Mouse (Mus musculus) heart, postnatal 4 days (tissue): ENCODE measurements around the gene Mrpl55. TPM values are rescaled to one million over a fixed set of nuclear protein-coding genes. Genes with fewer than 3 reads are reported as not detected.
A peak's percentile ranks its signal among the peaks of the same experiment; 100 is the strongest.
"Not testable (repeated sequence)": the region's sequence is repeated elsewhere in the genome, so short reads cannot be mapped to it uniquely, and the experiment has no call there.

Experiments
- DNase-seq: peaks from one replicate; pipeline ENCODE4 v3.0.0; 2021
- total RNA-seq, 2 experiments: library from RNA; stranded (reverse); gene quantifications; 2 replicates each; pipeline ENCODE4 v1.2.3; 2021

Mrpl55 gene
- total RNA-seq, 2 experiments from 2014 or later: 74.1 to 75.1 TPM

DNA sequence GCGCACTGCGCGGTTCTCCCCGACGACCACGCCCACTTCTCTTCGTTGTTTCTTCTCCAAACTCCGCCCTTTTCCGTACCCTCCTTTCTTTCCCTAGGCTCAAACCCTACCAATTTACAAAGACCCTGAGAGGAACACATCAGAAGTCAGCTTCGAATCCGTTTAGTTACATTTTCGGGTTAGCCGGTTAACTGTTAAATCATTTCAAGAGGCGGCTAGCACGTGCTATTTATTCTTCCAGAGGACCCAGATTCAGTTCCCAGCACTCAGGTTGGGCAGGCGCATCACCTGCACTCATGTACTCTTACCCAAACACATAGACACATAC is 10.3 kb upstream of the Mrpl55 start, which contains the start of gene Guk1:
Guk1 (minus strand) TSS at position 154 of the 328 bp plus-strand sequence.
- no peak for DNase-seq

DNA sequence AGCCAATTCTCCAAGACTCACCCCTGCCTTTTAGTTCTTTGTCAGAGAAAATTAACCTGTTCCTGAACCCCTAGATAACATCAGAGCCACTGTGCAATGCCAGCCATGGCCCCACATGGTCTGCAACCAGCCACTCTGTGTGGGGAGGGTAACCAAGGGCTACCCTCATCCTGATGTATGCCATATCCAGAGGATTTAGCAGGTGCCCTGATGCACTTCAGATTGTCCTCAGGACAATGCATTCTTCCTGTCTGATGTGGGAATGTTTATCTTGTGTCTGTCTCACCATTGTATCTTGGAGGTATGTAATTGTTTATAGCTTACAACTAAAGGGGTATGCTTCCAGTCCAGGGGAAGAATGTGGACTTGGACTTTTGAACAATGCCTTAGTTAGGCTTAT is 6.1 kb upstream of the Mrpl55 start:
- DNase-seq: no peak

DNA sequence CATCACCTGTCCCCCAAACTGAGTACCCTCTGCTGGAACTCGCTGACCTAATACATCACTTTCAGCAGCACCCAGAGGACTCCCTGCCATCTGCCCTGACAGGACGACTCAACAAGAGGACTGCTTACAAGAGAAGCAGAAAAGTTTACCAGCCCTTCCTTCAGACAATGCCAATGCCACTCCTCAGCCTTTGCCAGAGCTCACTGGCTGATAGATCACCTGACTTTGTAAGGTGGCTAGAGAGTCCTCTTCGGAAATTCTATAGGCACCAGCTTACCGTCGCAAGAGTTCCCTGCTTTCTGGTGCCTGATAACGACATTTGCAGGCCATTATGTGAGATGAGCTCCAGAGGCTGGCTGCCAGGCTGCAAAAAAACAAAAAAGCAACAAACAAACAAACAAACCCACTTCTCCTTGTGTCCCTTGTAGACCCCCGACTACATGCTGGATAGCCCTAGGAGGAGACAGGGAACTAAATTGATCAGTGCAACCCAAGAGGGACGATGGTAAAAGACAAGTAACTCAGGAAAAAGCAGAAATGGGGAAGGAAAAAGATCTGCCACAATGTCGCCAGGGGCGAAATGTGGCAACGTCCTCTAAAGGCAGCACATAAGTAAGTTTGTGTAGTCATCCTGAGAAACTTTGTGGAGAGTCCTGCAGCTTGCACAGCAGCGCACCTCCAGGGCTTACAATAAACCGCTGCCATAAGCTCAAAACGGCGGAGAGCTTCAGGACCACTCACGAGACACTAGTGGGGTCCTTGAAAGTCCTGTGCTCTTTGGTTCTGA is 877 bp upstream of the Mrpl55 start:
- DNase-seq: no peak

DNA sequence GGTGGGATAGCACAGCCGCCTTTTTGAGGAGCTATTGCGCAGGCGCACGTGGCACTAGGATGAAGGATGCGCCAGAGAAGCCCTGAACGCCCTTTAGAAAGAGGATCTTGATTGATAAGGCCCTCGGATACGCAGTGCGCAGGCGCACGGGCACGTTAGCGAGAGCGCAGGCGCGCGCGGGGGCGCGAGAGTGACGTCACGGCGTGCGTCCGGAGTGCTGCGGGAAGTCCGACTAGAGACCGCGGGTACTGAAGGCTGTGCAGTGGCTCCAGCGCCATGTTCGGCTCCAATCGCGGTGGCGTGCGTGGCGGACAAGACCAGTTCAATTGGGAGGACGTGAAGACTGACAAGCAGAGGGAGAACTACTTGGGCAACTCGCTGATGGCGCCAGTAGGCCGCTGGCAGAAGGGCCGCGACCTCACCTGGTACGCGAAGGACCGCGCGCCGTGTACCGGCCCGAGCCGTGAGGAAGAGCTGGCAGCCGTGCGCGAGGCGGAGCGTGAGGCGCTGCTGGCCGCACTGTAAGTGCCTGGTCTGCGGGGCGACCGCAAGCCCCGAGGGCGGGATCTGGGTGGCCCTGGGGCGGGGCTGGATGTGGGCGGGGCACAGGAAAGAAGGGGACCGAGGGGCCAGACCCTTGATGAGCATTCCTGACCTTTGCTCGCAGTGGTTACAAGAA is 6.0 kb downstream of the Mrpl55 start, which contains the start of gene 2310033P09Rik:
2310033P09Rik (plus strand) TSS at position 169 of the 679 bp plus-strand sequence.
- peak; percentile 94 for DNase-seq

DNA sequence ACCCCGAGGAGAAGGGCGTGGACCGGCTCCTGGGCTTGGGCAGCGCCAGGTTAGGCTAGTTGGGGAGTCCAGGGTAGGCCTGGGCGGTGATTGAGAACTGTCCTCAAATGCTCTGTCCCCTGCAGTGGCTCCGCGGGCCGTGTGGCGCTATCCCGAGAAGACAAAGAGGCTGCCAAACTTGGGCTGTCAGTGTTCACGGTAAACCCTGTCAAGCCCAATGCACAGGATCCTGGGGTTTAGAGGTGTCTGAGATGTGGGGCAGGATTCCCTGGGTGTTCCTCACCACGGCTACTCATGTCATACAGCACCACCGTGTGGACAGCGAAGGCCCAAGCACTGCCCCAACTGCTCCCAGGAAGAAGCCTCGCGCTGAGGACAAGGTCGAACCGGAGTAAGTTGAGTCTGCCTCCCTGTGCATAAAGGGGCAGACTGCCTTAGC is 6.7 kb downstream of the Mrpl55 start:
- peak; percentile 79 for DNase-seq

DNA sequence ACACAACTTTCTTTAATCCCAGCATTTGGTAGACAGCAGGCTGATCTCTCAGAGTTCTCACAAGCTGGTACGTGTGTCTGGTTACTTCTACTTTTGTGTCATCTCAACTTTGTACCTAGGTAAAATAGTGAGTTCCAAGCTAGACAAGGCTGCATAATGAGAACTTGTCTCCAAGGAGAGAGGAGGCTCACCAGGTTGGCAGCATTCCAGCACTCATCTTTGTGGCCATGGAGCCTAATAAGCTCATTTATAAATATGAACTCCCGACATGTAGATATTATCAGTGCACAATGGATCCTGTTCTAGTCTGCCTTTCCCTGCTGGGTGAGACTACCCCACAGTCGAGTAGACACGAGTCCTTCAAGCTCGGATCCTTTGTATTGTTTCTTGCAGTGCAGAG is 7.3 kb downstream of the Mrpl55 start:
- DNase-seq: no peak

DNA sequence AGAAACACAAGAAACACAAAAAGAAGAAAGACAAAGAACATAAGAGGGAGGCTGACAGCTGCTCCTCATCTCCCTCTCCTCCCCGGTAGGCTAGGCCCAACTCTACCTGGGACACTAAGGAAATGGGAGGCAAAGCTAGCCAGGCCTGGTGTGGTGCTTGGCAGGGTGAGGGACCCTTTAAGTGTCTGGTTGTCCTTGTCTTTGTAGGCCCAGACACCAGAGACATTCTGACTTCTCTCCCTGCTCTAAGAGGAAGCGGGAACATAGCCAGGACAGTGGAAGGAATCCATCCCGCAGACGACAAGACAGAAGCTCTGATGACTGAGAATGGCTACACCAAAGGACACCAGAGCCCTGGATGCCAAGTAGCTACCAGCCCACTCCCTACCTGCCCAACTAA is 7.7 kb downstream of the Mrpl55 start:
- no peak for DNase-seq

DNA sequence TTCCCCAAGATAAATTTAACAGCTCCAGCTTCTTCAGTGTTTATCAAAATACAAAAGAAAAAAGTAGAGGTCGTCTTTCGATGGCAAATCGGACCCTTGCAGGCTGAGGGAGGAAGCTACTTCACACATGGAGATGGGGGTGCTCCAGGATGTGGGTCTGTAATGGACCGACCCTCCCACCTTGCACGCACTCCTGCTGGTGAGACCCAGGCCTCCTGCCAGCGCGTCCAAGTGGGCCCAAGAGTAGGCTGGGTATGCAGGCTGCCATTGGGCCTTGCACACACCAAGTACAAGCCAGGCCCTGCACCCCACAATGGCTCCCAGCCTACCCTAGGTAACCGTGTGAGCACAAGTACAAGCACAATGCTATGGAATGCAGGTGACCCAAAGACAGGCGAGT is 9.3 kb downstream of the Mrpl55 start:
- not testable (repeated sequence) for DNase-seq

DNA sequence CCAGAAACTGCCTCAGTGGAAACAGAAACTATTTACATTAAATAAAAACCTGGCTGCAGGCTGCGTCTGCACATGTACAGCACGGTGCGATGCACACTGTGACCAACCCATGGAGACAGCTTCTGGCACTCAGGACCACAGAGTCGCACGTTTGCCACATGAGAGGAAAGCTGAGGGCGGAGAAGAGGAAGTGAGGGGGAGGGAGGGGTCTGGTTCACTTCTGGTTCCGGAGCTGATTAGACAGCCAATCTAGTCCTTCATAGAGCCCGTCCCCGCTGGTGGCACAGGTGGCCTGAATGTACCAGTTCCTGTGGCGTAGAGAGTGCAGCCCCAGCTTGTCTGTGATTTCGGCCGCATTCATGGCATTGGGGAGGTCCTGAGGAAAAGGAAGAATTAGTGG is 10.0 kb downstream of the Mrpl55 start:
- not testable (repeated sequence) for DNase-seq

DNA sequence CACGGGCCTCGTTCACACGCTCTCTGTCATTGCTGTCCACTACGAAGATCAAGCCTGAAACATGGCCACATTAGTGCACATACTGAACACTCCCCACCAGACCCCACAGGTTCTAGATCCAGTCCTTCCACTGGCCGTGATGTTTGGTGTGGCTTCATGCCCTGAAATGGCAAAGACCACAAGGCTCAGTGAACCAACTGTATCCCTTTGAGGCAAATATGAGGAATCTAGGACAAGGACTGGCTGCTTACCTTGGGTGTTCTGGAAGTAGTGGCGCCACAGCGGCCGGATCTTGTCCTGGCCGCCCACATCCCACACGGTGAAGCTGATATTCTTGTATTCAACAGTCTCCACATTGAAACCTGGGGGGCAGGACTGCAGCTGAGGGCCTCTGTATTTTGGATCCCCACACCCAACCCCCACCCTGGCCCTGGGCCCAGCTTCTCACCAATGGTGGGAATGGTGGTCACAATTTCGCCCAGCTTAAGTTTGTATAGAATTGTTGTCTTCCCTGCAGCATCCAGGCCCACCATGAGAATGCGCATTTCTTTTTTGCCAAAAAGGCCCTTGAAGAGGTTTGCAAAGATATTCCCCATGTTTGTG is 10.7 kb downstream of the Mrpl55 start:
- no peak for DNase-seq

DNA sequence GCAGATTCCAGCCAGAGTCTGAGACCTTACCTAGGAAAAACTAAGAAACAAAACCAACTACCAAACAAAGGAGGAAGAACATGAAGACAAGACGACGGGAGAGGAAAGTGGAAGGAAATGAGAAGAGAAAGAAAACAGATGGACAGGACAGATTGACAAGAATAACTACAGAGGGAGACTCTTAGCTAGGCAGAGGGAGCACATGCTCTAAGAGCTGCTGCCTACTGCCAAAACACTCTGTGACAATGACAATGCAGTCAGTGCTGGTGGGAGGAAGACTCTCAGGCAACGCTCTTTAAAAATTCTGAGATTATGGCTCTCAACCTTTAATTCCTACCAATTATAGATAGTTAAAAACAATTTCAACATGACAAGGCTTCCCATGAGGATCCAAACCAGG is 14.7 kb downstream of the Mrpl55 start:
- no peak for DNase-seq

DNA sequence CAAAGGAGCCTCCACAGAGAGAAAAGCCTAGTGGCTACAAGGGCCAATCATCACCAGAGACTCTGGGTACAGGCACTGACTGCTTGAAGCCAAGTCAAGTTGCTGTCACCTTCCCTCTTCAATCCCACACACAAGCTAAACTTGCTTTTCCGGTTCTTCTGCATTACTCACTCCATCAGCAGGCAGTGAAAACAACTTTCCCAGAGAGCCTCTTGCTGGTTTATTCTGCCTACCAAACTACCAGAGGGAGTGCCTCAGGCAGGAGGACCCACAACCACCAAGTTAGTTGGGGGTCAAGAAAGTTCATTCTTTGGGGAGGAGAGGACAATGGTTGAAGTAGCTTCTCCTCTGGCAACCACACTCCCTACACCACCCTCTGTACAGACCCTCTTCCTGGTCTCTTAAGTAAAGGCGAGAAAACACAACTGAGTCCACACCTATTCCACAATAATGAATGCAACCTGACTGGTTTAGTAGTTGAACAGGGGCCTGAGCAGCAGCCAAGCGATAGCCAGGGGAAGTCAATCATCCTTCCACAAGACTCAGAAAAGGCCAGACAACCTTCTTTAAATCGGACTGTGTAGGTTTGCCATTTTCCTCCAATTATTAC is 16.2 kb downstream of the Mrpl55 start:
- no peak for DNase-seq

DNA sequence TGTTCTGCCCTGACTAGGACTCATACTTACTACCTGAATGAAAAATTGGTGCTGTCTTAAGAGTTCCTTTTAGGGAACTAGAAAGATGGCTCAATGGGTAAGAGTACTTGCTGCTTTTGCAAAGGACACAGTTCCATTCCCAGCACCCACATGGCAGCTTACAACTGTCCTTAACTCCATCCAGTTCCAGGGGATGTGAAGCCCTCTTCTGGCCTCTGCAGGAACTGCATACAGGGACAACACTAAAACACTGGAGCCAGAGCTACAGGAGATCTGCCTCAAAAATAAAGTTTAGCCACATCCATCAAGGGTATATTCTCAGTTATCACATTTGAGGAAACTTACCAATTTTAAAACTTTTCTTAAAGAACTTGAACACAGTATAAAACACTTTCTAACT is 16.8 kb downstream of the Mrpl55 start:
- peak; percentile 55 for DNase-seq

DNA sequence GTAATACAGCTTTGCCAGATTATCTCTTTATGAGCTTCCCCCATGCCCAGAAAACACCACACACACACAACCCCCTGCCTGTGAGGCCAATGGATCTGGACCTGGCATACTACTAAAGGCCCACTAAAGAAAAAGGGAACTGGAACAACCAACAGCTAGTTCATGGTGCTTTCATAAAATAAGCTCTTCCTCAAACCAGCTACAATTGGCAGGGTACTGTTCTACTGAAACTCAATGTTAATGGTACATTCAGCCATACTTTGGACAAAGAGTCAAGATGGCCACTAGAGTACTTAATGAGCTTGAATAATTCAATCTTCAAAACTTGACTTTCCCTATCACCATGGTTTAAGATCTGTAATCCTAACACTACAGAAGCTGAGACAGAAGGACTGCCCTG is 19.3 kb downstream of the Mrpl55 start:
- no peak for DNase-seq

DNA sequence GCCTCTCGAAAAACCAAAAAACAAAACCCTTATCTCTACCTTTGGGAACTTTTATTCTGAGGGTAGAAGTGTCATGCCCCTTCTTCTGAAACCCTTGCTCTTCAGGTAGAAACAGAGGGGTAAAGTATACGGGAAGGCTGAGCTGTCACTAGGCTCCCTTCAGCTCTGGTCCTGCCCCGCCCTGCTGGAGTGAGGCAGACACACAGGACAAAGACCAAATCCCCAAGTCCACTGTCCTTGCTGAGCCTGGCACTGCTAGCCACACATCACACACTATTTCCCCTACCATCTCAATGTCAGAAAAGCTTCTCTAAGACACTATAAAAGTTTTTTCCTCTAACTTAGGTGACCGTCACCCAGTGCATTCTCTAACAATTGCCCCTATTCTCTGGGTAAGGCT is 20.0 kb downstream of the Mrpl55 start:
- DNase-seq: no peak

DNA sequence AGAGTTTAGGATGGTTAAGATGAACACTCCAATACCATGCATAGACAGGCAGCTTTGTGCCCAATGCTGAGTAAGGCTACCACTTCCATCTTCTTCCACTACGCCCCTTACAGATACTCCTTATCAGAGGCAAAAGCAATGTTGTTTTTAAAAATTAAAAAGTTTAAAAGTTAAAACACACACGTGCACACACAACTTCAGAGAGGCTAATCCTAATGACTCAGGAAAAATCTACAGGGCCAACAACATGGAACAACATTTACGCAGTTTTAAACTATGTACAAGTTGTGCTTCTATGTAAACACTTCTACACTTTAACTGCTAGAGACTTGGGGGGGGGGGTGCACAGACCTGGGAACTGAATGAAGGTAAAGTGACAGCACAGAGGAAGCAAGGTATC is 21.7 kb downstream of the Mrpl55 start:
- DNase-seq: no peak

DNA sequence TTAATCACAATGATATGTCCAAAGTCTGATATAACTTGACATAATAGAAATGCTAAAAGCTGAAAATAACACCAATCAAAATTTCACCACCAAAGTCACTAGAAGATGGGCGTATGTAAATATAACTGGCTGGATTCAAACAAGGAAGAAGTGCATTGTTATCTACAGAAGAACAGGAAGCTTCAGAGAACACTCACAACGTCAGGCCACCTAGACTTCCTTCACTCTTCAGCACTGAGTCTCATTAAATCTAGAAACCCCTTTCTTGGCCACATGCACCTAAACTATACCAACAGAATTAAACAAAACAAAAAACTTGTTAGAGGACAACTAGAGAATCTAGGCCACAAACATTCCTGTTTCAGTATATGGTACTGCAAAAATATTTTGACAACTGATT is 22.2 kb downstream of the Mrpl55 start:
- no peak for DNase-seq

DNA sequence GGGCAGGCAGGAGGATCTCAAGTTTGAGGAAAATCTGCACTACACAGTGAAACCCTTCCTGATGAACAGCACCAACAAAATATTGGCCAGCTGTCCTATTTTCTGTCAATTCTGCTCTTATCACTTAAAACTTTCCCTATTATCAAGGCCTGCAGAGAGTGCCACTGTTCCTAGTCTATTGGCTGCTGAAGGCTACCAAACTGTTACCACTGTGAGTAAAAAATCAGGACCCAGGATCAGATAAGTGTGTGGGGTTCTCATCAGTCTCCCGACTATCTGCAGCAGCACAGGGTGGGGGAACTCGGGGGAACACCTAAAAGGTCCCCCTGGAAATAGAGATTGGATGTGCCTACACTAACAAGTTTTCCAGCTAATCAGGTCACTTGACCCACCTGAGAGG is 22.9 kb downstream of the Mrpl55 start:
- DNase-seq: no peak

DNA sequence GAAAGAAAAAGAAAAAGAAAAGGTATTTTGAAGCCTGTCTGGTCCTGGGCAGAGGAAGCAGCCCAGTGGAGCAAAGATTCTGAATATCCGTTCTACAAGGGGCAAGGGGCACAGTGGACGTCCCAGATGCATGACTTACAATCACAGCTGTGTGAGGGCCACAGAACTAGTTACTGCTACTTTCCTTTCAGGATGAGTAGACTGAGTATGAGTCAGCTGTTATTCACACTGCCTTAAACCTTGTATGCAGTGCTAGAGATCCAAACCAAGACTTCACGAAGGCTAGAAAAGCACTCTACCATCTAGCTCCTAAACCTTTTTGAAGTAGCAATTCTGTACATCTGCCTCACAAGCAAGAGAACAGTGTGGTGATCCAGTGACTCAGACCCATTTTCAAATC is 24.0 kb downstream of the Mrpl55 start:
- DNase-seq: no peak

DNA sequence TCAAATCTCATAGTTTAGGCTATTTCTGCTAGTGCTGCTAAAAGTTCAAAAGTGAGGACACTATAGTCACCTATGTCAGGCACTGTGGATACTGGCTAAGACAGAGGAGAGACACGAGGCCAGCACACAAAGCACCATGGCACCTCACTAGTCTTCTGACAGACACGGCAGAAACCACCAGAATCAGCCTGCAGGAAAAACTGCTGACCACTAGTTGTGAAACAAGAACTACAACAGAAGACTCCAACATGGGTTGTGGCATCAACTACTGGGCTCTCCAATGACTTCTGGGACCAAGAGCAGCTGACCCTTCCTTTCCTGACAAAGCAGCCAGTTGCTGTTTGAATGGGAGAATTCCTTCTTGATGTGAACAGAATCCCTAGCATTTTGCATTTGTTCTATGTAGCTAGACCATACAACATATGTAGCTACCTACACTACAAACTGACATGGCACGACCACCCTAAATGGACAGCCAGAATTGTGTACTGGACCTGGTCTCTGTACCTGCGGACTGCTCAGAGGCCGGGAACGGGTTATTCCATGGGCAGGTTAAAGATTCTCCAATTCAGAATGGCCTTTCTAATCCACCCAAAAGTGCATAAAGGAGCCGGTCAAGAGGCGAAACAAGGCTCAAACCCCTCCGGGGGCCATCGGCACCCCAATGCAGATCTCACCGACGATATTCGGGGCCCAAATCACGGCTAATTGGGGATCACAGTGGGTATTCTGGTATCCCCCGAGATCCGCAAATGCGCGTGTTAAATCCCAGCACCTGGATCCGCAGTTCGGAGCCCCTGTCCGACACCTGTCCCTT is 24.7 kb downstream of the Mrpl55 start:
- DNase-seq: no peak

DNA sequence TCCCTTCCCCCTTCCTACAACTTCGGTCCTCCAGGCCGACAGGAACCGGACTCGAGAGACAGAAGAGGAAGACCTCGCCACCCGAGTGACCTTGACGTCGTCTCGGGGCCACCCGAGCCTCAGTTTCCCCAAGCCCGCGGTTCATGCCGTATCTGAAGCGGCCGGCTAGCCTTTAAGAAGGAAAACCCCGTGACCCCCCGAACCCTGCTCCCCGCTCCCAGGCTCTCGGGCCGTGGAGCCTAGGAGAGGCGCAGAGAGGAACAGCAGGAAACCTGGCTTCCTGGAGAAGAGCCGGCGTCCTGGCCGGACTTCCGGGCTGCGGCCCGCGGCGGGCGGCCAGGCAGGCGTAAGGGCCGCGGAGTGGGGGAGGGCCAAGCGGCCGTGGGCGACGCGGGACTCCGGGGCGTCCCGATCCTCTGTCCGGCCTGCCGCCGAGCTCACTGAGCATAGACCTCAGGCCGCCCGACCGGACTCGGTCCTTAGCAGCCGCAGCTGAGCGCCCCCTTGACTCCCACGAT is 25.4 kb downstream of the Mrpl55 start:
- no peak for DNase-seq
